Mouse (Mus musculus) limb, embryonic 15.5 days (tissue): ENCODE data around the gene Mov10l1. TPM values are rescaled to one million over a fixed set of nuclear protein-coding genes. Genes with fewer than 3 reads are reported as not detected.

Experiments used
- ATAC-seq: fragments of 200-750 bp; cut with Nextera tagmentation; 2 replicates; pipeline ENCODE4 v1.8.0; 2017; ENCODE audit warnings: low read depth, moderate TSS enrichment; ENCODE audit not compliant: insufficient number of reproducible peaks, low FRiP score, low TSS enrichment
- H3K27ac ChIP-seq: fragments of 300-500 bp; sonication (generic); 2 replicates; pipeline ENCODE4 v1.5.1; 2015; ENCODE audit warnings: moderate library complexity, mild to moderate bottlenecking, inconsistent platforms
- H3K27me3 ChIP-seq: fragments of 300-500 bp; sonication (generic); 2 replicates; pipeline ENCODE4 v1.6.1; 2015; ENCODE audit warnings: inconsistent platforms
- H3K36me3 ChIP-seq: fragments of 300-500 bp; sonication (generic); 2 replicates; pipeline ENCODE4 v1.6.1; 2015; ENCODE audit warnings: inconsistent platforms
- H3K4me1 ChIP-seq: fragments of 300-500 bp; sonication (generic); 2 replicates; pipeline ENCODE4 v1.6.1; 2015; ENCODE audit warnings: inconsistent platforms
- H3K4me2 ChIP-seq: fragments of 300-500 bp; sonication (generic); 2 replicates; pipeline ENCODE4 v1.6.1; 2015; ENCODE audit warnings: mild to moderate bottlenecking, inconsistent platforms
- H3K4me3 ChIP-seq: fragments of 300-500 bp; sonication (generic); 2 replicates; pipeline ENCODE4 v1.5.1; 2015; ENCODE audit warnings: mild to moderate bottlenecking, inconsistent platforms
- H3K9ac ChIP-seq: fragments of 300-500 bp; sonication (generic); 2 replicates; pipeline ENCODE4 v1.6.1; 2015; ENCODE audit warnings: inconsistent platforms
- H3K9me3 ChIP-seq: fragments of 300-500 bp; sonication (generic); 2 replicates; pipeline ENCODE4 v1.6.1; 2016; ENCODE audit warnings: inconsistent platforms
- WGBS: fragments of 180-500 bp; shearing (Covaris S2); methylation state at CpG from one replicate; pipeline ENCODE4 v1.1.7; 2015; 5-methylcytosine and 5-hydroxymethylcytosine counted together
- polyA plus RNA-seq: library from polyadenylated mRNA; unstranded; fragments of >200 nt; fragmentation: Nextera tagmentation; extraction: Ambion mirVana; gene quantifications from 2 replicates; pipeline ENCODE4 v1.2.1, GENCODE M21; 2015

Gene Mov10l1
- polyA plus RNA-seq, 1 experiment from 2014 or later: 0.08 TPM

GRCm38 (mm10) chr15:89083906-89084305 is 101.2 kb downstream of the Mov10l1 start:
- no peak overlapping the region for H3K4me3 ChIP-seq
- H3K27me3 ChIP-seq: no peaks in the 10 kb centered on the region
- WGBS: 100% methylated on average over 1 of the region's 1 CpGs
- H3K36me3 ChIP-seq: peaks cover 76% of the 10 kb centered on the region
- no peak overlapping the region for H3K4me2 ChIP-seq
- no peak overlapping the region for H3K9ac ChIP-seq
- no peak for ATAC-seq
- peaks cover 7% of the 10 kb centered on the region for H3K4me1 ChIP-seq
- no peaks in the 10 kb centered on the region for H3K9me3 ChIP-seq
- H3K27ac ChIP-seq: no peak overlapping the region

- Histone ChIP-seq H3K27ac (no peak overlapping the region), H3K9ac (no peak overlapping the region), H3K4me3 (no peak overlapping the region), H3K4me1 (peaks cover 12% of the 10 kb centered on the region), H3K27me3 (no peaks in the 10 kb centered on the region), H3K9me3 (no peaks in the 10 kb centered on the region), H3K36me3 (peaks cover 73% of the 10 kb centered on the region), H3K4me2 (no peak overlapping the region)
- 89% methylated on average over 2 of the region's 2 CpGs for WGBS
- no peak for ATAC-seq
Observed at GRCm38 (mm10) chr15:89084826-89085225, 102.1 kb downstream of the Mov10l1 start.

- peak within 1 kb of the TSS; percentile 95 for H3K4me2 ChIP-seq
- H3K27me3 ChIP-seq: no peaks in the 10 kb centered on the region
- peak within 1 kb of the TSS; percentile 95 for H3K9ac ChIP-seq
- H3K4me3 ChIP-seq: peak within 1 kb of the TSS; percentile 97
- H3K9me3 ChIP-seq: no peaks in the 10 kb centered on the region
- peak; percentile 83 for ATAC-seq
- WGBS: 2% methylated on average over 38 of the region's 38 CpGs
- peaks cover 55% of the 10 kb centered on the region for H3K36me3 ChIP-seq
- H3K4me1 ChIP-seq: peaks cover 21% of the 10 kb centered on the region
- H3K27ac ChIP-seq: peak within 1 kb of the TSS; percentile 84
Observed at GRCm38 (mm10) chr15:89088607-89089247, 106.0 kb downstream of the Mov10l1 start, which contains the start of gene Selenoo. Gene Selenoo (plus strand): TSS chr15:89089084.

GRCm38 (mm10) chr15:89089248-89090051 is 106.7 kb downstream of the Mov10l1 start:
- Histone ChIP-seq H3K9ac (peak overlapping the region; percentile 95), H3K9me3 (no peaks in the 10 kb centered on the region), H3K36me3 (peaks cover 55% of the 10 kb centered on the region), H3K4me3 (peak overlapping the region; percentile 97), H3K4me1 (peaks cover 21% of the 10 kb centered on the region), H3K27me3 (no peaks in the 10 kb centered on the region), H3K4me2 (peak overlapping the region; percentile 95), H3K27ac (peak overlapping the region; percentile 84)
- ATAC-seq: 0 out of 2 replicates have a peak, but pooled peaks have one; percentile 19
- 3% methylated on average over 68 of the region's 68 CpGs for WGBS

- no peak overlapping the region for H3K4me2 ChIP-seq
- WGBS: 61% methylated on average over 4 of the region's 4 CpGs
- H3K4me3 ChIP-seq: no peak overlapping the region
- no peak for ATAC-seq
- H3K9ac ChIP-seq: no peak overlapping the region
- peaks cover 55% of the 10 kb centered on the region for H3K36me3 ChIP-seq
- H3K27me3 ChIP-seq: no peaks in the 10 kb centered on the region
- peaks cover 21% of the 10 kb centered on the region for H3K4me1 ChIP-seq
- no peaks in the 10 kb centered on the region for H3K9me3 ChIP-seq
- no peak overlapping the region for H3K27ac ChIP-seq
Observed at GRCm38 (mm10) chr15:89090662-89091061, 108.0 kb downstream of the Mov10l1 start.

- Histone ChIP-seq H3K27ac (no peak overlapping the region), H3K9me3 (no peaks in the 10 kb centered on the region), H3K4me1 (peaks cover 21% of the 10 kb centered on the region), H3K4me2 (no peak overlapping the region), H3K27me3 (no peaks in the 10 kb centered on the region), H3K9ac (no peak overlapping the region), H3K36me3 (peaks cover 55% of the 10 kb centered on the region), H3K4me3 (no peak overlapping the region)
- 74% methylated on average over 5 of the region's 5 CpGs for WGBS
- ATAC-seq: no peak
Observed at GRCm38 (mm10) chr15:89092181-89092580, 109.5 kb downstream of the Mov10l1 start.

GRCm38 (mm10) chr15:89097450-89097849 is 114.7 kb downstream of the Mov10l1 start:
- no peak for ATAC-seq
- H3K9me3 ChIP-seq: no peaks in the 10 kb centered on the region
- H3K27ac ChIP-seq: no peak overlapping the region
- 89% methylated on average over 5 of the region's 5 CpGs for WGBS
- peaks cover 100% of the 10 kb centered on the region for H3K36me3 ChIP-seq
- H3K4me1 ChIP-seq: no peaks in the 10 kb centered on the region
- H3K9ac ChIP-seq: no peak overlapping the region
- H3K4me3 ChIP-seq: no peak overlapping the region
- no peak overlapping the region for H3K4me2 ChIP-seq
- no peaks in the 10 kb centered on the region for H3K27me3 ChIP-seq

GRCm38 (mm10) chr15:89098616-89099015 is 115.9 kb downstream of the Mov10l1 start:
- Histone ChIP-seq H3K9me3 (no peaks in the 10 kb centered on the region), H3K4me3 (no peak overlapping the region), H3K27me3 (no peaks in the 10 kb centered on the region), H3K4me2 (no peak overlapping the region), H3K27ac (no peak overlapping the region), H3K4me1 (no peaks in the 10 kb centered on the region), H3K36me3 (peaks cover 100% of the 10 kb centered on the region), H3K9ac (no peak overlapping the region)
- no peak for ATAC-seq
- 88% methylated on average over 7 of the region's 7 CpGs for WGBS

- no peak for ATAC-seq
- 90% methylated on average over 12 of the region's 12 CpGs for WGBS
Observed at GRCm38 (mm10) chr15:89100823-89101222, 118.1 kb downstream of the Mov10l1 start.

GRCm38 (mm10) chr15:89102646-89103045 is 119.9 kb downstream of the Mov10l1 start:
- Histone ChIP-seq H3K36me3 (peaks cover 100% of the 10 kb centered on the region), H3K9me3 (no peaks in the 10 kb centered on the region), H3K4me3 (no peak overlapping the region), H3K27ac (no peak overlapping the region), H3K9ac (no peak overlapping the region), H3K4me1 (no peaks in the 10 kb centered on the region), H3K27me3 (no peaks in the 10 kb centered on the region), H3K4me2 (no peak overlapping the region)
- no peak for ATAC-seq
- WGBS: 84% methylated on average over 5 of the region's 5 CpGs

More at GRCm38 (mm10) chr15:89100823-89101222, 118.1 kb downstream of the Mov10l1 start:
- no peak overlapping the region for H3K4me3 ChIP-seq
- H3K27me3 ChIP-seq: no peaks in the 10 kb centered on the region
- H3K9me3 ChIP-seq: no peaks in the 10 kb centered on the region
- H3K27ac ChIP-seq: no peak overlapping the region
- H3K9ac ChIP-seq: no peak overlapping the region
- H3K36me3 ChIP-seq: peaks cover 100% of the 10 kb centered on the region
- H3K4me1 ChIP-seq: no peaks in the 10 kb centered on the region
- no peak overlapping the region for H3K4me2 ChIP-seq

GRCm38 (mm10) chr15:89103921-89104320 is 121.2 kb downstream of the Mov10l1 start:
- H3K27me3 ChIP-seq: no peaks in the 10 kb centered on the region
- no peaks in the 10 kb centered on the region for H3K9me3 ChIP-seq
- H3K4me3 ChIP-seq: no peak overlapping the region
- H3K36me3 ChIP-seq: peaks cover 100% of the 10 kb centered on the region
- 87% methylated on average over 10 of the region's 10 CpGs for WGBS
- ATAC-seq: no peak
- no peak overlapping the region for H3K27ac ChIP-seq
- no peak overlapping the region for H3K4me2 ChIP-seq
- no peaks in the 10 kb centered on the region for H3K4me1 ChIP-seq
- no peak overlapping the region for H3K9ac ChIP-seq

GRCm38 (mm10) chr15:89104425-89104824 is 121.7 kb downstream of the Mov10l1 start:
- 95% methylated on average over 8 of the region's 8 CpGs for WGBS
- H3K27ac ChIP-seq: no peak overlapping the region
- ATAC-seq: no peak

More at GRCm38 (mm10) chr15:89104425-89104824, 121.7 kb downstream of the Mov10l1 start:
- Histone ChIP-seq H3K36me3 (peaks cover 100% of the 10 kb centered on the region), H3K9me3 (no peaks in the 10 kb centered on the region), H3K27me3 (no peaks in the 10 kb centered on the region), H3K4me3 (no peak overlapping the region), H3K9ac (no peak overlapping the region), H3K4me1 (no peaks in the 10 kb centered on the region), H3K4me2 (no peak overlapping the region)
